Mouse (Mus musculus): ENCODE results near the gene Thop1. TPM values are rescaled to one million over a fixed set of nuclear protein-coding genes. Genes with fewer than 3 reads are reported as not detected.
A peak's percentile ranks its signal among the peaks of the same experiment; 100 is the strongest.

Thop1 gene
- polyA plus RNA-seq, 1 experiment from 2014 or later: 71.3 TPM

DNA sequence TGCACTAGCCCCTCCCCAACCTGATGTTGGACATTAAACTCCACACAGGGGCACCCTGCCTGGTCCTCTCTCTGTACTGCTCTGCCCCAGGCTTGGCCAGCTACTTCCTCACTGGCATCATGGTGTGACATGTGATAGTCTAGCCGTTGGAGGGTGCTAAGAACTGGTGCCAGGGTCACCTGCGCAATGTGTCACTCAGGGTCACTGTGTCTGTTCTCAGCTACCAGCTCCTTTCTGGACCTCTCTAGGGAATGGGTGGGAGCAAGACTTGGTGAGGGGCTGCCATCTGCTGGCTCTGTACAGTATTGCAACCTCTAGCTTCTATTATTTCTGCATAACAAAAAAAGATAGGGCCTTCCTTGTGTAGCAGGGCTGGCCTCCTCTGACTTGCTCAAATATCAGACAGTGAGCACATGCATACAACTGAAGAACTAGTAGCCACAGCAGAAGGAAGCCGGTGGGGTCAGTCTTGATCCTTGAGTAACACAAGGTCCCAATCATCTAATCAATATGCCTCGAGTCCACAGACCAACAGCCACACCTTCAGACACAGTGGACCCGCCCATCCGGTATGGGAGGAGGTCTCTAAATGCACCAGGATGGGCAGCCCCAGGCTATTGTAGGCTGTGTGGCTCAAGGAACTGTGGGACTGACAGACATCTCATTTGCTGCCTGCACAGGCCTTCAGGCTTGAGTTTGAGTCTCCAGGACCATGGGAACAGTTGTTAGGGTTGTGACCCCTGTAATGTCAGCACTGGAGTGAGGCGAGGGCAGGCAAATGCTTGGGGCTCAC is 12.5 kb downstream of the Thop1 start:
- no peaks in the 10 kb centered on the region for H3K4me1 ChIP-seq

DNA sequence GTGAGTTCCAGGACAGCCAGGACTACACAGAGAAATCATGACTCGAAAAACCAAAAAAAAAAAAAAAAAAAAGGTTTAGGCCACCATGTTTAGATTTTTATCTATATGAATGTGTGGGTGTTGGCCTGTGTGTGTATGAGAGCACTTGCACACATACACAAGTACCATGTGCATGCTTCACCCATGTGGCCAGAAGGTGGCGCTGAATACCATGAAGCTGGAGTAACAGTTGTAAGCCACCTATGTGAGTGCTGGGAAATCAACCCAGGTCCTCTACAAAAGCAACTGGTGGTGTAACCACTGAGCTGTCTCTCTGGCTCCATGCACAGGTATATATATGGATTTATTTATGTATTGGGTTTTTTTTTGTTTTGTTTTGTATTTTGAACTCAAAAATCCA is 17.2 kb downstream of the Thop1 start:
- ATAC-seq (ENCODE audit: insufficient number of reproducible peaks, insufficient read depth, low FRiP score, low TSS enrichment): no peak
- Histone ChIP-seq H3K9ac (no peak overlapping the region), H3K27ac (no peak overlapping the region), H3K4me3 (no peak overlapping the region), H3K9me3 (no peaks in the 10 kb centered on the region), H3K27me3 (no peaks in the 10 kb centered on the region), H3K36me3 (peaks cover 12% of the 10 kb centered on the region), H3K4me2 (replicated peaks) (no peak overlapping the region), H3K4me1 (0 out of 2 replicates have a peak, but pooled peaks cover 8% of the 10 kb centered on the region)
- 55% methylated on average over 2 of the region's 2 CpGs for WGBS

More for the DNA sequence above, 12.5 kb downstream of the Thop1 start:
- H3K27ac ChIP-seq: no peak overlapping the region
- 74% methylated on average over 7 of the region's 7 CpGs for WGBS
- H3K9me3 ChIP-seq: no peaks in the 10 kb centered on the region
- H3K9ac ChIP-seq: no peak overlapping the region
- H3K4me3 ChIP-seq: no peak overlapping the region
- no peaks in the 10 kb centered on the region for H3K27me3 ChIP-seq
- ATAC-seq (ENCODE audit: insufficient number of reproducible peaks, insufficient read depth, low FRiP score, low TSS enrichment): peak; percentile 13; the same call in 1 of the 2 replicates
- no peak overlapping the region for H3K4me2 ChIP-seq (replicated peaks)
- peaks cover 59% of the 10 kb centered on the region for H3K36me3 ChIP-seq

DNA sequence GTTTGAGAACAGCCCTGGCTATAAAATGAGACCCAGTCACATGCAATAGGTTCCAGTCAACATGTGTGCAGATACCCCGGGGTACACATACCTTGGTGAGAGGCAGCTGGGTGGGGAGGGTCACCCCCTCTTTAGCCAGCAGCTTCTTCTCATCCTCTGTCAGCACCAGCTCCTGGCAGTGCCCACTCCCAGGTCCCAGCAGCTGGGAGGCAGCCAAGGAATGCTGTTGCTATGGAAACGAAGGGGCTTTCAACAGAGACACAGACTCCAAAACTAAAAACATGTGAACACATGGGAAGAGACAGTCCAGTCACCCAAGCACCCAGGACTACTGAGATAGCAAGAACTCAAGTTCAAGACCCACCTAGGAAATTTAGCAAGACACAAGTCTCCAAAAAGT is 19.4 kb downstream of the Thop1 start:
- H3K27ac ChIP-seq: no peak overlapping the region
- H3K4me1 ChIP-seq: 0 out of 2 replicates have a peak, but pooled peaks cover 8% of the 10 kb centered on the region
- no peak overlapping the region for H3K9ac ChIP-seq
- no peaks in the 10 kb centered on the region for H3K9me3 ChIP-seq
- H3K4me2 ChIP-seq (replicated peaks): no peak overlapping the region
- H3K36me3 ChIP-seq: no peaks in the 10 kb centered on the region
- ATAC-seq (ENCODE audit: insufficient number of reproducible peaks, insufficient read depth, low FRiP score, low TSS enrichment): no peak
- WGBS: 58% methylated on average over 2 of the region's 2 CpGs
- H3K27me3 ChIP-seq: no peaks in the 10 kb centered on the region; the same call in 1 of the 2 replicates
- no peak overlapping the region for H3K4me3 ChIP-seq

DNA sequence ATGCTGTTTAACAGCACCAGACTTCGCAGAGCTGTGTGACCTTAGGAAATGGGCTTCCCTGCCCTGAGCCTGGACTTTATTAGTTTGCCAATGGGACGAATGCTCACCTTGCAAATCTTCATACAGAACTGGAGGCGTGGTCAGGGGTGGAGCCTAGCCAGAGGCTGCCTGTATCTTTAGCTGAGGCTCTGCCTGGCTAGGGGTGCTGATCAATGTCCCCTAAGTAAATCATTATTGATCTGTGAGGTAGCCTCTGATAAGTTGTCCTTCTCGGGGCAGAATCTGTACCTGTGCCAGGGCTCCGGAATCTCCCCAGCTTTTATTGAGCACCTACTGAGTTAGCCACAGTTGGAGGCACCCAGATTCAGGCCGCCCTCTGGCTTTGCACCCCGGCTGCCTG is 20.8 kb downstream of the Thop1 start:
- WGBS: 80% methylated on average over 7 of the region's 7 CpGs
- no peaks in the 10 kb centered on the region for H3K36me3 ChIP-seq
- H3K4me1 ChIP-seq: 0 out of 2 replicates have a peak, but pooled peaks cover 8% of the 10 kb centered on the region
- H3K9ac ChIP-seq: no peak overlapping the region
- H3K4me3 ChIP-seq: no peak overlapping the region
- H3K9me3 ChIP-seq: no peaks in the 10 kb centered on the region
- no peak overlapping the region for H3K4me2 ChIP-seq (replicated peaks)
- H3K27me3 ChIP-seq: no peaks in the 10 kb centered on the region; the same call in 1 of the 2 replicates
- ATAC-seq (ENCODE audit: insufficient number of reproducible peaks, insufficient read depth, low FRiP score, low TSS enrichment): no peak
- H3K27ac ChIP-seq: no peak overlapping the region

DNA sequence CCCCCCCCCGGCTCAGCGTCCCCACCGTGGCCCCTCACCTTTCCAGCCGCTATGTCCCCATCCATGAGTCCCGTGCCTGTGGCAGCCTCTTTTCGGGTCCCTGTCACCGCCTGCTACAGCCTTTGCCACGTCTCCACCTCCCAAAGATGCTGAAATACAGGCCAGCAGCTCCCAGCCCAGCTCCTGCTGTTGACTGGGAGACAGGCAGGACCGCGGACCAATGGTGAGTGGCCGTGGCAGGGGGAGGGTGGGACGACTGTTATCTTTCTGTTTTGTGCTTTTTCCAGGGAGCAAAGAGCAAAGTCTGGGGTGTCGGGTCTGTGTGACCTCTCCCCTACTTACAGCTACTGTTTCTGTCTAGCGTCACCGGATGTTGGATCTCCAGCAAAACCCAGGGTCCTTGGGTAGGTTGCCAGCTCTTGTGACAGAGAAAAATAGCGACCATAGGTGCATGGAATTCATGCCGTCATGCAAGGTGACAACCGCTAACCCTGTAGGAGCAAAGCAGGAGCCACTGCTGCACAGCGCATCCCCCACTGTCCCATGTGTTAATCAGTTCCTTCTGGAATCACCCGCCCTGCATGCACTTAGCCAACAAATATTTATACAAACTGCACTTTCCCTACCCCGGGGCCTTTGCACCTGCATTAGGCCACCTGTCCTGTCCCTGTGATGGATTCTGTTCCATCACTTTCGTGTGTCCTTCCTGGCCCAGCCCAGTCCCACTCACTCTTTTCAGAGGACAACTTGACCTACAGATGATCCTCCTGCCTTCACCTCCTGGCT is 22.8 kb downstream of the Thop1 start:
- no peak for ATAC-seq (ENCODE audit: insufficient number of reproducible peaks, insufficient read depth, low FRiP score, low TSS enrichment)
- Histone ChIP-seq H3K27ac (no peak overlapping the region), H3K4me2 (replicated peaks) (no peak overlapping the region), H3K27me3 (no peaks in the 10 kb centered on the region; the same call in 1 of the 2 replicates), H3K4me1 (0 out of 2 replicates have a peak, but pooled peaks cover 8% of the 10 kb centered on the region), H3K9me3 (no peaks in the 10 kb centered on the region), H3K4me3 (no peak overlapping the region), H3K9ac (no peak overlapping the region), H3K36me3 (no peaks in the 10 kb centered on the region)
- 57% methylated on average over 22 of the region's 22 CpGs for WGBS

DNA sequence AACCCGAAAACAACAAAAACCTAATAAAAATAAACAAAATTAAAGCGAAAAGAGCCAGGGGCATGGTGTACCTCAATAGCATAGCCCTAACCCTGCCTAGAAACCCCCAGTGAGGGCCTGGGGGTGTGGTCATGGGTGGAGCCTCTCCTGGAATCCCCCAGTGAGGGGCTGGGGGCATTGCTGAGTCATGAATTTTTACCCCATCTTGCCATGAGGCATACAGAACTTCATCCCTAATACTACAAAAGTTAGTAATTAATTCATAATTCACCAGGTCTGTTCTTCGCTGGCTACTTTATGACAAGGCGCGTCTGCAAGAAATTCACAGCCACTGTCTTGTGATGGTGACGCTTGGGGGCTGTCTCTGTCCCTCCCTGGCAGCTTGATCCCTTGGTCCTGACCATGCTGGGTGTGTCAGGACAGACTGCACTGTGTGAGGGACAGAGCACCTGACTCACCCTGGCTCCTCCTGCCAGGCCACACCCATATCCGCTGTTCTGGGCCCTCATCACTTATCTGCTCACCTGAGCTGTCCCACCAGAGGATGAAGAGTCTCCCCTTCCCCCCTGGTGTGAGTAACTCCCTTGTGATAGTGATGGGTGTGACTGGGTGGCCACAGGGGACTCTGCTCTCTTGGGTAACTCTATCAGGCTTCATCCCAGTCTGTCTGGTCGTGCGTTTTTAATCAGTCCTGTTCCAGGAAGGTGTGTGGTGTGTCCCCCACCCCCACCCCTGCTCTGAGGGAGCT is 25.3 kb downstream of the Thop1 start:
- H3K36me3 ChIP-seq: no peaks in the 10 kb centered on the region
- no peak for ATAC-seq (ENCODE audit: insufficient number of reproducible peaks, insufficient read depth, low FRiP score, low TSS enrichment)
- WGBS: 59% methylated on average over 9 of the region's 9 CpGs
- H3K4me3 ChIP-seq: no peak overlapping the region
- H3K27me3 ChIP-seq: no peaks in the 10 kb centered on the region; the same call in 1 of the 2 replicates
- H3K4me1 ChIP-seq: no peaks in the 10 kb centered on the region
- H3K9ac ChIP-seq: no peak overlapping the region
- H3K9me3 ChIP-seq: no peaks in the 10 kb centered on the region
- H3K27ac ChIP-seq: no peak overlapping the region
- H3K4me2 ChIP-seq (replicated peaks): no peak overlapping the region

DNA sequence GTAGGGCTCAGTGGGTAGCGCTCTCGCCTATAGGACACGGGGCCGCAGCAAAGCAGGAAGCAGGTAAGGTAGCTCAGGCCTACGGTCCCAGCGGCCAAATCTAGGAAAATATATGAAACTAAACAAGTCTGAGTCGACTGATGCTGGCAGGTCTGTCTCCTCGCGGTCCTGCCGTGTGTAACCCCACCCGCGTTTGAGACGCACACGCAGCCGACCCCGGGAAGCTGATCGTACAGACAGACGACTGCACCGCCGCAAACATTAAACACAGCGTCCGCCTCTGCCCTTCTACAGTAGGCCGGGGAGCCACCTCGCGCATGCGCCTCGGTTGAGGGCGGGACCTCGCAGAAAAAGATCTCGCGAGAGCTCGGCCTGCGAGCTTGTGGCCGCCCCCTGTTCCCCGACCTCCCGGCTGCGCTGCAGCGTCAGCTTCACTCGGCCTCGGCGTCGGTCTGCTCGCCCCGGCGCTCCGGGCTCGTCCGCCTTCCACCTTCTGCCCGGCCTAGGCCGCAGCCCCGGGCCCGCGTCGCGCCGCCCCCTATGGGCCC is 35.8 kb downstream of the Thop1 start, which contains the start of gene Map2k2:
TSS of gene Map2k2 (plus strand) at position 351 of the 548 bp plus-strand sequence.
- peak within 1 kb of the TSS; percentile 99 for H3K27ac ChIP-seq
- no peaks in the 10 kb centered on the region for H3K27me3 ChIP-seq
- peak within 1 kb of the TSS; percentile 99 for H3K9ac ChIP-seq
- WGBS: under 1% methylated on average over 56 of the region's 56 CpGs
- peaks cover 19% of the 10 kb centered on the region for H3K4me1 ChIP-seq
- no peaks in the 10 kb centered on the region for H3K9me3 ChIP-seq
- peak; percentile 93 for ATAC-seq (ENCODE audit: insufficient number of reproducible peaks, insufficient read depth, low FRiP score, low TSS enrichment)
- peaks cover 27% of the 10 kb centered on the region for H3K36me3 ChIP-seq
- peak within 1 kb of the TSS; percentile 93 for H3K4me3 ChIP-seq
- peak within 1 kb of the TSS; percentile 74 for H3K4me2 ChIP-seq (replicated peaks)

DNA sequence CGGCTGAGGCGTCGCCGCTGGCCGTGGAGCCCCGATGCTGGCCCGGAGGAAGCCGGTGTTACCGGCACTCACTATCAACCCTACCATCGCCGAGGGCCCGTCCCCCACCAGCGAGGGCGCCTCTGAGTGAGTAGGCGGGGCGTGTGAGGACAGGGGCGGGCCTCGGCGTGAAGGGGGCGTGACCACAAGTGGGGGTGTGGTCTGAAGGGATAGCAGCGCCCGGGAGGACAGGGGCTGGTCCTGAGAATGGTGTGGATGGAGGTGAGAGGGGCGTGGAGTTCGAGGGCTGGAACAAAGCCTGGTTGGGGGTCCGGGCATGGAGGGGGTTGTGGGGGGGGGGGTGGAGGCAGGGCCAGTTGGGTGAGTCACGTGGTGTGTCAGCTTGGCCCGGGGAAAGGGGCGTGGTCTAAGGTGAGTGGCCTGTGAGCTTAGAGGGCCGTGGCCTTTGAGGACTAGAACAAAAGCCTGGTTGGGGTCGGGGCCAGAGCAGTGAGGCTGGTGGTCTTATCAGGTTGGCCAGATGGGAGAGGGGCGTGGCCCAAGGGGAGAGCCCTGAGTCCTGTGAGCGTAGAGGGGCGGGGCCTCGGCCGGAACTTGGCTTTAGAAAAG is 36.4 kb downstream of the Thop1 start:
- H3K9me3 ChIP-seq: no peaks in the 10 kb centered on the region
- peak overlapping the region; percentile 74 for H3K4me2 ChIP-seq (replicated peaks)
- peak overlapping the region; percentile 93 for H3K4me3 ChIP-seq
- H3K27ac ChIP-seq: peak overlapping the region; percentile 99
- peaks cover 33% of the 10 kb centered on the region for H3K36me3 ChIP-seq
- under 1% methylated on average over 34 of the region's 35 CpGs for WGBS
- H3K4me1 ChIP-seq: peaks cover 19% of the 10 kb centered on the region
- H3K27me3 ChIP-seq: no peaks in the 10 kb centered on the region
- peak; percentile 70 for ATAC-seq (ENCODE audit: insufficient number of reproducible peaks, insufficient read depth, low FRiP score, low TSS enrichment)
- H3K9ac ChIP-seq: peak overlapping the region; percentile 99

DNA sequence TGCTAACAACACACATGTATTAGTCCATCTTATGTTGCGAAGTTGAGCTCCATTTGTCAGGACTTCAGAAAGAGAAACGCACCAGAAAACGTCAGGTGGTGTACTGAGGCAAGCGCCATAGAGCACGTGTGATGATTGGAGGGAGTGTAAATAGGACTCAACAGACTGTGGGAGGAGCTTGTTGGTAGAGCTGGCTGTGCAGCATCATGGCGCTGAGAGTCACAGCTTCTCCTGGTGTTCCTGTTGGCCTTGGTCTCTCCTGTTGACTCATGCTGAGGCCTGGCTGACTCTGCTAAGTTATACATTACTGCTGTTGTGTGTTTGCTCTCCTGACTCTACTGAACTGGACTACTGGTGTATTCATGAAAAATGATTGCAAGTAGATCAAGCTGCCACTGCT is 43.1 kb downstream of the Thop1 start:
- Histone ChIP-seq H3K27ac (no peak overlapping the region), H3K4me1 (no peaks in the 10 kb centered on the region), H3K9me3 (no peaks in the 10 kb centered on the region), H3K9ac (no peak overlapping the region), H3K36me3 (peaks cover 91% of the 10 kb centered on the region), H3K4me3 (no peak overlapping the region), H3K27me3 (no peaks in the 10 kb centered on the region), H3K4me2 (replicated peaks) (no peak overlapping the region)
- ATAC-seq (ENCODE audit: insufficient number of reproducible peaks, insufficient read depth, low FRiP score, low TSS enrichment): no peak
- WGBS: 93% methylated on average over 6 of the region's 6 CpGs

DNA sequence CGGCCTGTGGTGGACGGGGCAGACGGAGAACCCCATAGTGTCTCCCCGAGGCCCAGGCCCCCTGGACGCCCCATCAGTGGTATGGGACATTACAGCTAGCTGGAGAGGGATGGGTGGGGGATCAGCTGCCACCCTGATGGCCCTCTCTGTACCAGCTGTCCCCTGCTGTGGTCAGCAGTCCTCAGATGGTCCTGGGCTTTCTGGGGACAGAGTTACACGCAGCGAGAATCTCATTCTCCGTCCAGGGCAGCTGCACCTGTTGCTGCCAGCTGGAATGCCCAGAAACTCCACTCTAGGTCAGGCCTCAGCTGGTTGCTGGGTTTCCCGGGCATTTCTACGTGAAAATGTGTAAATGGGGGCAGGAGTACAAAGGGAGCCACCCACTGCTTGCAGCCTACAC is 49.8 kb downstream of the Thop1 start:
- no peak overlapping the region for H3K4me2 ChIP-seq (replicated peaks)
- no peak for ATAC-seq (ENCODE audit: insufficient number of reproducible peaks, insufficient read depth, low FRiP score, low TSS enrichment)
- WGBS: 88% methylated on average over 10 of the region's 10 CpGs
- H3K27ac ChIP-seq: no peak overlapping the region
- no peaks in the 10 kb centered on the region for H3K4me1 ChIP-seq
- peaks cover 95% of the 10 kb centered on the region for H3K36me3 ChIP-seq
- H3K9me3 ChIP-seq: no peaks in the 10 kb centered on the region
- no peak overlapping the region for H3K9ac ChIP-seq
- no peak overlapping the region for H3K4me3 ChIP-seq
- no peaks in the 10 kb centered on the region for H3K27me3 ChIP-seq

DNA sequence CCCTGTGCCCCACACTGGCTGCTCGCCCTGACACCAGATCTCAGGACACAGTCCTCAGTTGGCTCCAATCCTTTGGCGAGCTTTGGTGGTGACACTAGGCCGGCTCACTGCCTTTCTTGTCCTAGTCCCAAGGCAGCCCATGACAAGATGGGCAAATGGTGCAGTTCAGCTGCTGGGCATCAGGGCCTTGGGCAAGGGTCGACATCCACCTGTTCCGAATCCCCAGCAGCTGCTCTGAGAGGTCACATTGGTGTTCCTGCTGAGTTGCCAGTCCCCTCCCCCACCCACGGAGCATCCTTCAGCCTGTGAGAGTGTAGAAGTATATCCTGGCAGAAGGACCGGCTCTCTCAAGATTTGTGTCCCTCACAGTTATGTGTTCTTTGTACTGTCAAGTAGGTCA is 50.8 kb downstream of the Thop1 start:
- H3K9me3 ChIP-seq: no peaks in the 10 kb centered on the region
- no peak for ATAC-seq (ENCODE audit: insufficient number of reproducible peaks, insufficient read depth, low FRiP score, low TSS enrichment)
- H3K9ac ChIP-seq: no peak overlapping the region
- H3K27me3 ChIP-seq: no peaks in the 10 kb centered on the region
- no peak overlapping the region for H3K27ac ChIP-seq
- no peak overlapping the region for H3K4me2 ChIP-seq (replicated peaks)
- WGBS: 85% methylated on average over 7 of the region's 7 CpGs
- H3K4me3 ChIP-seq: no peak overlapping the region
- no peaks in the 10 kb centered on the region for H3K4me1 ChIP-seq
- H3K36me3 ChIP-seq: peaks cover 86% of the 10 kb centered on the region

Measured in embryonic facial prominence, embryonic 12.5 days (tissue).